Mouse (Mus musculus) limb, embryonic 15.5 days (tissue): ENCODE measurements around the gene Olfr96. TPM values are rescaled to one million over a fixed set of nuclear protein-coding genes. Genes with fewer than 3 reads are reported as not detected.
"Not testable (repeated sequence)": the region's sequence is repeated elsewhere in the genome, so short reads cannot be mapped to it uniquely, and the experiment has no call there.

Experiments
- ATAC-seq: fragments of 200-750 bp; cut with Nextera tagmentation; 2 replicates; pipeline ENCODE4 v1.8.0; 2017; ENCODE audit warnings: low read depth, moderate TSS enrichment; ENCODE audit not compliant: insufficient number of reproducible peaks, low FRiP score, low TSS enrichment
- H3K27ac ChIP-seq: fragments of 300-500 bp; sonication (generic); 2 replicates; pipeline ENCODE4 v1.5.1; 2015; ENCODE audit warnings: moderate library complexity, mild to moderate bottlenecking, inconsistent platforms
- H3K27me3 ChIP-seq: fragments of 300-500 bp; sonication (generic); 2 replicates; pipeline ENCODE4 v1.6.1; 2015; ENCODE audit warnings: inconsistent platforms
- H3K36me3 ChIP-seq: fragments of 300-500 bp; sonication (generic); 2 replicates; pipeline ENCODE4 v1.6.1; 2015; ENCODE audit warnings: inconsistent platforms
- H3K4me1 ChIP-seq: fragments of 300-500 bp; sonication (generic); 2 replicates; pipeline ENCODE4 v1.6.1; 2015; ENCODE audit warnings: inconsistent platforms
- H3K4me2 ChIP-seq: fragments of 300-500 bp; sonication (generic); 2 replicates; pipeline ENCODE4 v1.6.1; 2015; ENCODE audit warnings: mild to moderate bottlenecking, inconsistent platforms
- H3K4me3 ChIP-seq: fragments of 300-500 bp; sonication (generic); 2 replicates; pipeline ENCODE4 v1.5.1; 2015; ENCODE audit warnings: mild to moderate bottlenecking, inconsistent platforms
- H3K9ac ChIP-seq: fragments of 300-500 bp; sonication (generic); 2 replicates; pipeline ENCODE4 v1.6.1; 2015; ENCODE audit warnings: inconsistent platforms
- H3K9me3 ChIP-seq: fragments of 300-500 bp; sonication (generic); 2 replicates; pipeline ENCODE4 v1.6.1; 2016; ENCODE audit warnings: inconsistent platforms
- WGBS: fragments of 180-500 bp; shearing (Covaris S2); methylation state at CpG from one replicate; pipeline ENCODE4 v1.1.7; 2015; 5-methylcytosine and 5-hydroxymethylcytosine counted together
- polyA plus RNA-seq: library from polyadenylated mRNA; unstranded; fragments of >200 nt; fragmentation: Nextera tagmentation; extraction: Ambion mirVana; gene quantifications from 2 replicates; pipeline ENCODE4 v1.2.1, GENCODE M21; 2015

Gene Olfr96
- polyA plus RNA-seq, 1 experiment from 2014 or later = not detected

GRCm38 (mm10) chr17:37213018-37213417 is 6.9 kb upstream of the Olfr96 start, which contains the start of gene Olfr95:
TSS of gene Olfr95 (minus strand) at chr17:37213118.
- H3K36me3 ChIP-seq = no peaks in the 10 kb centered on the region
- no peak within 1 kb of the TSS for H3K4me3 ChIP-seq
- ATAC-seq = no peak
- 0 out of 2 replicates have a peak, but pooled peaks cover 3% of the 10 kb centered on the region for H3K9me3 ChIP-seq
- H3K4me1 ChIP-seq = peaks cover 5% of the 10 kb centered on the region; the same call in 1 of the 2 replicates
- 65% methylated on average over 3 of the region's 3 CpGs for WGBS
- H3K27me3 ChIP-seq = peaks cover 15% of the 10 kb centered on the region
- no peak within 1 kb of the TSS for H3K27ac ChIP-seq
- H3K9ac ChIP-seq = no peak within 1 kb of the TSS
- H3K4me2 ChIP-seq = no peak within 1 kb of the TSS

- no peak overlapping the region for H3K4me2 ChIP-seq
- H3K4me1 ChIP-seq = no peaks in the 10 kb centered on the region
- no peaks in the 10 kb centered on the region for H3K36me3 ChIP-seq
- no peak overlapping the region for H3K9ac ChIP-seq
- no peak overlapping the region for H3K27ac ChIP-seq
- no peak for ATAC-seq
- no peak overlapping the region for H3K4me3 ChIP-seq
- 76% methylated on average over 3 of the region's 3 CpGs for WGBS
- 0 out of 2 replicates have a peak, but pooled peaks cover 3% of the 10 kb centered on the region for H3K9me3 ChIP-seq
- no peaks in the 10 kb centered on the region for H3K27me3 ChIP-seq
Measured at GRCm38 (mm10) chr17:37218486-37218885, 1.5 kb upstream of the Olfr96 start.

- no peaks in the 10 kb centered on the region for H3K36me3 ChIP-seq
- ATAC-seq = no peak
- WGBS = 48% methylated on average over 1 of the region's 1 CpGs
Measured at GRCm38 (mm10) chr17:37221879-37222278, 1.9 kb downstream of the Olfr96 start.

GRCm38 (mm10) chr17:37237230-37237629 is 17.3 kb downstream of the Olfr96 start, which contains the start of gene Olfr97:
TSS of gene Olfr97 (minus strand) at chr17:37237330.
- not testable (repeated sequence) for H3K27me3 ChIP-seq, H3K4me1 ChIP-seq, H3K4me2 ChIP-seq, ATAC-seq, H3K4me3 ChIP-seq, H3K36me3 ChIP-seq, H3K9ac ChIP-seq, H3K27ac ChIP-seq, H3K9me3 ChIP-seq
- 88% methylated on average over 2 of the region's 2 CpGs for WGBS

More at GRCm38 (mm10) chr17:37221879-37222278, 1.9 kb downstream of the Olfr96 start:
- no peaks in the 10 kb centered on the region for H3K27me3 ChIP-seq
- H3K27ac ChIP-seq = no peak overlapping the region
- no peak overlapping the region for H3K9ac ChIP-seq
- H3K9me3 ChIP-seq = 0 out of 2 replicates have a peak, but pooled peaks cover 3% of the 10 kb centered on the region
- H3K4me2 ChIP-seq = no peak overlapping the region
- H3K4me3 ChIP-seq = no peak overlapping the region
- H3K4me1 ChIP-seq = no peaks in the 10 kb centered on the region

GRCm38 (mm10) chr17:37242198-37242597 is 22.3 kb downstream of the Olfr96 start:
- Histone ChIP-seq H3K4me3 (no peak overlapping the region), H3K4me2 (no peak overlapping the region), H3K36me3 (no peaks in the 10 kb centered on the region), H3K27me3 (no peaks in the 10 kb centered on the region), H3K4me1 (no peaks in the 10 kb centered on the region), H3K27ac (no peak overlapping the region), H3K9ac (no peak overlapping the region), H3K9me3 (no peaks in the 10 kb centered on the region)
- WGBS = 54% methylated on average over 3 of the region's 3 CpGs
- ATAC-seq = no peak

GRCm38 (mm10) chr17:37246715-37247114 is 26.8 kb downstream of the Olfr96 start:
- WGBS = 26% methylated on average over 5 of the region's 5 CpGs
- Histone ChIP-seq H3K4me3 (no peak overlapping the region), H3K27me3 (no peaks in the 10 kb centered on the region), H3K36me3 (no peaks in the 10 kb centered on the region), H3K9me3 (no peaks in the 10 kb centered on the region), H3K4me1 (no peaks in the 10 kb centered on the region), H3K27ac (no peak overlapping the region), H3K9ac (no peak overlapping the region), H3K4me2 (no peak overlapping the region)
- no peak for ATAC-seq

GRCm38 (mm10) chr17:37249460-37249859 is 29.5 kb downstream of the Olfr96 start:
- no peaks in the 10 kb centered on the region for H3K9me3 ChIP-seq

GRCm38 (mm10) chr17:37250544-37250943 is 30.6 kb downstream of the Olfr96 start:
- no peak overlapping the region for H3K27ac ChIP-seq
- no peak for ATAC-seq
- H3K9me3 ChIP-seq = no peaks in the 10 kb centered on the region
- H3K4me2 ChIP-seq = no peak overlapping the region
- H3K4me1 ChIP-seq = no peaks in the 10 kb centered on the region
- H3K36me3 ChIP-seq = no peaks in the 10 kb centered on the region
- WGBS = 11% methylated on average over 1 of the region's 1 CpGs
- H3K27me3 ChIP-seq = no peaks in the 10 kb centered on the region
- H3K4me3 ChIP-seq = no peak overlapping the region
- no peak overlapping the region for H3K9ac ChIP-seq

More at GRCm38 (mm10) chr17:37249460-37249859, 29.5 kb downstream of the Olfr96 start:
- no peak overlapping the region for H3K4me3 ChIP-seq
- H3K4me2 ChIP-seq = no peak overlapping the region
- H3K27ac ChIP-seq = no peak overlapping the region
- H3K36me3 ChIP-seq = no peaks in the 10 kb centered on the region
- ATAC-seq = no peak
- H3K27me3 ChIP-seq = no peaks in the 10 kb centered on the region
- H3K9ac ChIP-seq = no peak overlapping the region
- no peaks in the 10 kb centered on the region for H3K4me1 ChIP-seq

- H3K4me1 ChIP-seq = no peaks in the 10 kb centered on the region
- no peak within 1 kb of the TSS for H3K27ac ChIP-seq
- H3K9me3 ChIP-seq = no peaks in the 10 kb centered on the region
- no peak within 1 kb of the TSS for H3K4me3 ChIP-seq
- no peaks in the 10 kb centered on the region for H3K36me3 ChIP-seq
- no peak within 1 kb of the TSS for H3K4me2 ChIP-seq
- no peak for ATAC-seq
- WGBS = 97% methylated on average over 1 of the region's 1 CpGs
- H3K9ac ChIP-seq = no peak within 1 kb of the TSS
- H3K27me3 ChIP-seq = no peaks in the 10 kb centered on the region
Measured at GRCm38 (mm10) chr17:37263626-37264025, 43.7 kb downstream of the Olfr96 start, which contains the start of gene Olfr98. TSS of gene Olfr98 (minus strand) at chr17:37263749.

- Histone ChIP-seq H3K4me3 (peak within 1 kb of the TSS; percentile 50), H3K27me3 (no peaks in the 10 kb centered on the region), H3K4me2 (peak within 1 kb of the TSS; percentile 81), H3K36me3 (no peaks in the 10 kb centered on the region), H3K9ac (no peak within 1 kb of the TSS), H3K4me1 (peaks cover 4% of the 10 kb centered on the region; the same call in 1 of the 2 replicates), H3K27ac (no peak within 1 kb of the TSS), H3K9me3 (no peaks in the 10 kb centered on the region)
- ATAC-seq = peak; percentile 77
- WGBS = 4% methylated on average over 26 of the region's 26 CpGs
Measured at GRCm38 (mm10) chr17:37270058-37270701, 50.2 kb downstream of the Olfr96 start, which contains the start of gene H2-M3. TSS of gene H2-M3 (plus strand) at chr17:37270220.

- peak overlapping the region; percentile 81 for H3K4me2 ChIP-seq
- no peak overlapping the region for H3K9ac ChIP-seq
- peak overlapping the region; percentile 50 for H3K4me3 ChIP-seq
Measured at GRCm38 (mm10) chr17:37270702-37271092, 50.8 kb downstream of the Olfr96 start.

GRCm38 (mm10) chr17:37275626-37276248 is 55.8 kb downstream of the Olfr96 start:
- ATAC-seq = no peak
- Histone ChIP-seq H3K4me2 (no peak overlapping the region), H3K9ac (no peak overlapping the region), H3K27ac (no peak overlapping the region), H3K36me3 (no peaks in the 10 kb centered on the region), H3K9me3 (no peaks in the 10 kb centered on the region), H3K4me3 (no peak overlapping the region), H3K27me3 (no peaks in the 10 kb centered on the region), H3K4me1 (no peaks in the 10 kb centered on the region; the same call in 1 of the 2 replicates)
- 74% methylated on average over 2 of the region's 2 CpGs for WGBS

More at GRCm38 (mm10) chr17:37270702-37271092, 50.8 kb downstream of the Olfr96 start:
- H3K4me1 ChIP-seq = peaks cover 4% of the 10 kb centered on the region; the same call in 1 of the 2 replicates
- H3K9me3 ChIP-seq = no peaks in the 10 kb centered on the region
- H3K27ac ChIP-seq = no peak overlapping the region
- 61% methylated on average over 8 of the region's 8 CpGs for WGBS
- no peaks in the 10 kb centered on the region for H3K27me3 ChIP-seq
- no peak for ATAC-seq
- H3K36me3 ChIP-seq = no peaks in the 10 kb centered on the region
